In the genomic region with DNA sequence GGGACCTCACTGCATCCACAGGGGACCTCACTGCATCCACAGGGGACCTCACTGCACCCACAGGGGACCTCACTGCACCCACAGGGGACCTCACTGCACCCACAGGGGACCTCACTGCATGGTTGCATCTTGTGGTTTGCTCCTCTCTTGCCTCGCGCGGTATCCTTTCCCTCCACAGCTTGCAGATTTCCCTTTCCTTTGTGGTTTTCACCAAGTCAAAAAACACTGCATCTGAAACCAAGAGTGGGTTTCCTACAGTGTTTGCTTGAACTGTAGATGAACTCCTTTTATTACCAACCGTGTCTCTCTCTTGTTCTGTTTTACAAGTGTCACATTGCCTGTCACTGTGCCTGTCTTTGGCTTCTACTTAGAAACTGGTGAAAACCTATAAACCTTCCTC, we compare ENCODE assay signal across 25 mouse cellular contexts. TPM values are rescaled to one million over a fixed set of nuclear protein-coding genes. Genes with fewer than 3 reads are reported as not detected.
DNase-seq lines count a peak whose midpoint lies in the region; ATAC-seq and TF ChIP-seq lines count a peak whose summit lies in the region.
"Had no signal": no experiment of that assay in that cellular context is flagged by ENCODE, and none has a peak within 500 bp of the region (broad histone marks: within the 10 kb centered on the region; RNA-seq: fewer than 3 reads in every experiment).

No protein-coding gene starts in this region.

- H3K27ac ChIP-seq in kidney, embryonic 16.5 days (ENCODE audit: low read length) = peak overlapping the region; percentile 53; the same call in 1 of the 2 replicates
- H3K27ac ChIP-seq in kidney, adult 2 months (ENCODE audit: insufficient read depth, low read depth, low read length) = no peak overlapping the region
- peak overlapping the region; percentile 47; the same call in 1 of the 2 replicates for H3K27ac ChIP-seq in limb, embryonic 15.5 days
- H3K27ac ChIP-seq in midbrain, embryonic 11.5 days (ENCODE audit: low read depth, low read length) = no peak overlapping the region
- H3K27ac ChIP-seq: forebrain, embryonic 12.5 days; heart, embryonic 13.5 days; hindbrain, embryonic 14.5 days; left cerebral cortex, adult 2 months; midbrain, embryonic 12.5 days had no signal

- no peak overlapping the region for H3K4me2 ChIP-seq in kidney, embryonic 16.5 days (replicated peaks; ENCODE audit: low read depth, low read length)
- no peak overlapping the region for H3K4me2 ChIP-seq in limb, embryonic 15.5 days
- H3K4me2 ChIP-seq in midbrain, embryonic 11.5 days = no peak overlapping the region
- H3K4me2 ChIP-seq: forebrain, embryonic 12.5 days; heart, embryonic 13.5 days; hindbrain, embryonic 14.5 days; liver, embryonic 11.5 days; midbrain, embryonic 12.5 days had no signal

- no peak overlapping the region; the same call in 1 of the 2 replicates for H3K9ac ChIP-seq in kidney, embryonic 16.5 days (replicated peaks; ENCODE audit: low read length)
- H3K9ac ChIP-seq in limb, embryonic 15.5 days = no peak overlapping the region
- no peak overlapping the region for H3K9ac ChIP-seq in midbrain, embryonic 11.5 days (ENCODE audit: low read length)
- H3K9ac ChIP-seq: forebrain, embryonic 12.5 days; heart, embryonic 13.5 days; hindbrain, embryonic 14.5 days; liver, postnatal 0 days; midbrain, embryonic 12.5 days had no signal

- TF ChIP-seq CTCF in kidney, adult 2 months (conservative IDR thresholded peaks at IDR 0.05; ENCODE audit: insufficient read depth, insufficient read length, low read depth, low read length) = no peak

- DNase-seq in kidney, adult 2 months = no peak
- DNase-seq in thymus, postnatal 14 days = peak; percentile 42
- no peak for DNase-seq in heart, adult 9 months (ENCODE audit: low spot score in 2 of 2)
- no peak for DNase-seq in cerebellum, postnatal 14 days
- DNase-seq in midbrain, embryonic 11.5 days (ENCODE audit: low spot score, missing footprints) = no peak
- DNase-seq: adrenal gland, postnatal 10 days; cerebellum, adult 8-10 months; heart, postnatal 14 days; kidney, adult 18-20 months; kidney, postnatal 4 days; layer of hippocampus, adult 9-11 months; left cerebral cortex, postnatal 4 days; liver, postnatal 0 days; lung, postnatal 10 days had no signal

- no peak for TF ChIP-seq POLR2A in kidney, adult 2 months (IDR thresholded peaks at IDR 0.05; ENCODE audit: low read depth, low read length)

- 36% methylated on average over 4 of the region's 4 CpGs for WGBS in kidney, embryonic 16.5 days
- 64% methylated on average over 4 of the region's 4 CpGs for WGBS in kidney, adult 2 months
- WGBS in limb, embryonic 15.5 days = 45% methylated on average over 4 of the region's 4 CpGs
- 89% methylated on average over 4 of the region's 4 CpGs for WGBS in midbrain, embryonic 11.5 days

- 0 out of 2 replicates have a peak, but pooled peaks cover 4% of the 10 kb centered on the region for H3K36me3 ChIP-seq in kidney, embryonic 16.5 days (ENCODE audit: insufficient read depth, low read length)
- H3K36me3 ChIP-seq in kidney, adult 2 months (ENCODE audit: control insufficient read depth, insufficient read depth, low read length) = no peaks in the 10 kb centered on the region
- H3K36me3 ChIP-seq in limb, embryonic 15.5 days = no peaks in the 10 kb centered on the region
- H3K36me3 ChIP-seq in midbrain, embryonic 11.5 days (ENCODE audit: control insufficient read depth, insufficient read depth, low read length) = no peaks in the 10 kb centered on the region
- H3K36me3 ChIP-seq: forebrain, embryonic 12.5 days; midbrain, embryonic 12.5 days had no signal

- H3K4me3 ChIP-seq in kidney, embryonic 16.5 days (ENCODE audit: low read length) = no peak overlapping the region
- H3K4me3 ChIP-seq in kidney, adult 2 months (ENCODE audit: insufficient read depth, low read depth, low read length) = no peak overlapping the region
- H3K4me3 ChIP-seq in limb, embryonic 15.5 days = no peak overlapping the region
- H3K4me3 ChIP-seq in midbrain, embryonic 11.5 days (ENCODE audit: low read depth, low read length) = no peak overlapping the region
- H3K4me3 ChIP-seq: erythroblast, embryonic 14.5 days; forebrain, embryonic 12.5 days; heart, embryonic 13.5 days; left cerebral cortex, adult 2 months; midbrain, embryonic 12.5 days had no signal

- no peaks in the 10 kb centered on the region for H3K27me3 ChIP-seq in kidney, embryonic 16.5 days (ENCODE audit: insufficient read depth, low read length)
- no peaks in the 10 kb centered on the region for H3K27me3 ChIP-seq in kidney, adult 2 months (replicated peaks; ENCODE audit: control insufficient read depth, insufficient read depth, low read length)
- no peaks in the 10 kb centered on the region for H3K27me3 ChIP-seq in limb, embryonic 15.5 days
- H3K27me3 ChIP-seq in midbrain, embryonic 11.5 days (ENCODE audit: control insufficient read depth, insufficient read depth, low read length) = no peaks in the 10 kb centered on the region
- H3K27me3 ChIP-seq: forebrain, embryonic 12.5 days; heart, embryonic 13.5 days; midbrain, embryonic 12.5 days had no signal

- H3K9me3 ChIP-seq in kidney, embryonic 16.5 days (ENCODE audit: low read length) = no peaks in the 10 kb centered on the region
- no peaks in the 10 kb centered on the region for H3K9me3 ChIP-seq in limb, embryonic 15.5 days
- no peaks in the 10 kb centered on the region for H3K9me3 ChIP-seq in midbrain, embryonic 11.5 days (ENCODE audit: control insufficient read depth, low read length)
- H3K9me3 ChIP-seq: forebrain, embryonic 12.5 days; heart, embryonic 13.5 days; midbrain, embryonic 12.5 days had no signal

- ATAC-seq in kidney, embryonic 16.5 days (ENCODE audit: low FRiP score, low TSS enrichment) = no peak
- peak; percentile 84 for ATAC-seq in common myeloid progenitor, adult 5-6 weeks (replicated peaks; ENCODE audit: low read depth, poor library complexity, severe bottlenecking)
- ATAC-seq in limb, embryonic 15.5 days (ENCODE audit: insufficient number of reproducible peaks, low FRiP score, low TSS enrichment, low read depth) = no peak
- ATAC-seq in midbrain, embryonic 11.5 days (ENCODE audit: low FRiP score) = no peak
- ATAC-seq: inflammation-experienced regulatory T-cells, adult 6 months; liver, postnatal 0 days had no signal

- H3K4me1 ChIP-seq in kidney, embryonic 16.5 days (ENCODE audit: insufficient read depth, low read length) = peaks cover 59% of the 10 kb centered on the region
- peaks cover 12% of the 10 kb centered on the region for H3K4me1 ChIP-seq in kidney, adult 2 months (ENCODE audit: control insufficient read depth, insufficient read depth, low read length)
- H3K4me1 ChIP-seq in limb, embryonic 15.5 days = peaks cover 28% of the 10 kb centered on the region
- no peaks in the 10 kb centered on the region for H3K4me1 ChIP-seq in midbrain, embryonic 11.5 days (ENCODE audit: control insufficient read depth, insufficient read depth, low read length)
- H3K4me1 ChIP-seq: midbrain, embryonic 12.5 days had no signal

RNA-seq across cellular contexts. Expression of a gene that starts 18.5 kb away (rescaled TPM):
- polyA plus RNA-seq in kidney, embryonic 16.5 days (2015; fragmentation: Nextera tagmentation; extraction: Ambion mirVana) = 16.1 and 17.0 TPM in 2 replicates
- 11.2 and 11.4 TPM in 2 replicates for polyA plus RNA-seq in kidney, adult 2 months (2012; rRNA removed)
- total RNA-seq in common myeloid progenitor, adult 5-6 weeks (2017) = 2.0 and 2.3 TPM in 2 replicates
- polyA plus RNA-seq in limb, embryonic 15.5 days (2015; fragmentation: Nextera tagmentation; extraction: Ambion mirVana) = 11.8 and 12.9 TPM in 2 replicates
- polyA plus RNA-seq in midbrain, embryonic 11.5 days (2014; fragmentation: Nextera tagmentation; extraction: Ambion mirVana) = 4.3 TPM in 2 replicates
- polyA plus RNA-seq: erythroblast, embryonic 14.5 days had no signal

RNA-seq across cellular contexts. Expression of a gene that starts 58.6 kb away (rescaled TPM):
- 65.4 and 87.1 TPM in 2 replicates for polyA plus RNA-seq in kidney, embryonic 16.5 days (2015; fragmentation: Nextera tagmentation; extraction: Ambion mirVana)
- 0.14 and 0.33 TPM in 2 replicates for polyA plus RNA-seq in kidney, adult 2 months (2012; rRNA removed)
- total RNA-seq in common myeloid progenitor, adult 5-6 weeks (2017) = 54.4 and 83.6 TPM in 2 replicates
- polyA plus RNA-seq in limb, embryonic 15.5 days (2015; fragmentation: Nextera tagmentation; extraction: Ambion mirVana) = 65.1 and 65.8 TPM in 2 replicates
- polyA plus RNA-seq in midbrain, embryonic 11.5 days (2014; fragmentation: Nextera tagmentation; extraction: Ambion mirVana) = 135 and 140 TPM in 2 replicates

Comparison
In these comparisons a context has a peak if more than half of its experiments do, and no peak if none do; other contexts are left out.
1. H3K27ac ChIP-seq: peak in kidney, embryonic 16.5 days (single experiment) and limb, embryonic 15.5 days (single experiment); none in kidney, adult 2 months (single experiment) and midbrain, embryonic 11.5 days (single experiment).
2. RNA of a gene that starts 58.6 kb away (polyA plus RNA-seq): 135 to 140 TPM in midbrain, embryonic 11.5 days, 65.1 to 65.8 TPM in limb, embryonic 15.5 days and 65.4 to 87.1 TPM in kidney, embryonic 16.5 days; 0.14 to 0.33 TPM in kidney, adult 2 months; every median in the first group is over 10 times any median in the second.